Mouse (Mus musculus) small intestine, adult 2 months (tissue): ENCODE measurements at regions not wholly inside any gene's neighbourhood (a gene's known extent, or its start where the extent isn't known, plus 50 kb on each side); places are given as distances from the start of the nearest gene placed in this dataset.

ENCODE experiments used
- H3K27ac ChIP-seq: fragments of 200-500 bp; 2 replicates; pipeline ENCODE4 v1.5.1; 2012; ENCODE audit warnings: low read depth, low read length, control low read depth, inconsistent platforms; ENCODE audit not compliant: insufficient read depth
- H3K27me3 ChIP-seq: fragments of 200-500 bp; 2 replicates; pipeline ENCODE4 v1.6.1; 2012; ENCODE audit warnings: mild to moderate bottlenecking, moderate library complexity, low read length, inconsistent platforms; ENCODE audit not compliant: control insufficient read depth, insufficient read depth
- H3K36me3 ChIP-seq: fragments of 200-500 bp; 2 replicates; pipeline ENCODE4 v1.6.1; 2012; ENCODE audit warnings: mild to moderate bottlenecking, low read length, control low read depth, inconsistent platforms; ENCODE audit not compliant: control insufficient read depth, insufficient read depth
- H3K4me1 ChIP-seq: fragments of 200-500 bp; 2 replicates; pipeline ENCODE4 v1.6.1; 2012; ENCODE audit warnings: low read length, inconsistent platforms, mixed read lengths; ENCODE audit not compliant: control insufficient read depth, insufficient read depth, insufficient read length
- H3K4me3 ChIP-seq: fragments of 200-500 bp; 2 replicates; pipeline ENCODE4 v1.5.1; 2012; ENCODE audit warnings: low read depth, mild to moderate bottlenecking, control low read depth, inconsistent platforms, low read length, moderate library complexity
- CTCF ChIP-seq: fragments of 200-500 bp; IDR thresholded peaks from 2 replicates; pipeline ENCODE4 v1.5.1; 2012; ENCODE audit warnings: low read depth, mild to moderate bottlenecking, control low read depth, inconsistent platforms, low read length, moderate library complexity, mixed read lengths; ENCODE audit not compliant: insufficient replicate concordance, insufficient read length; ENCODE audit errors: extremely low read depth
- POLR2A ChIP-seq: fragments of 200-500 bp; IDR thresholded peaks from 2 replicates; pipeline ENCODE4 v1.6.1; 2012; ENCODE audit warnings: low read depth, mild to moderate bottlenecking, control low read depth, inconsistent platforms, low read length, moderate library complexity
- WGBS: fragments of 180-500 bp; shearing (Covaris S2); methylation state at CpG from one replicate; pipeline ENCODE4 v1.1.7; 2018; 5-methylcytosine and 5-hydroxymethylcytosine counted together

DNA sequence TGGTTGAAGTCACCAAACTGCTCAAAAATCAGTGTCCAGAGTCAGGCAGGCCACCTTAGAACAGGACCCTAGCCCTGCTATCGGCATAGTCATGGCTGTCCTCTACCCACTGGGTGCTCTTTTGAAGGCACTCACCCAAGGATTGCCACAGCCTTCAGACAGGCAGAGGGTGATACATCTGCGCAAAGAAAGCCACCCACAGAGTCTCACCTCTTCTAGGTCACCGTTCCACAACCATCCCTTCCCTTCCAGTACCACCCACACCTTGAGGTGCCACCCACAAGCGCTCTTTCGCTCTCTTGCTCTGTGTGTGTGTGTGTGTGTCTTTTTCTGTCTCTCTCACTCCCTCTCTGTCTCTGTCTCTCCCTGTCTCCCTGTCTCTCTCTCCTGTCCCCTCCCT, 176.5 kb upstream of the Lpp start:
- Histone ChIP-seq H3K27ac (no peak overlapping the region), H3K4me1 (peaks cover 4% of the 10 kb centered on the region), H3K36me3 (no peaks in the 10 kb centered on the region), H3K4me3 (no peak overlapping the region), H3K27me3 (no peaks in the 10 kb centered on the region)
- no peak for TF ChIP-seq POLR2A
- TF ChIP-seq CTCF = no peak
- 87% methylated on average over 5 of the region's 5 CpGs for WGBS

DNA sequence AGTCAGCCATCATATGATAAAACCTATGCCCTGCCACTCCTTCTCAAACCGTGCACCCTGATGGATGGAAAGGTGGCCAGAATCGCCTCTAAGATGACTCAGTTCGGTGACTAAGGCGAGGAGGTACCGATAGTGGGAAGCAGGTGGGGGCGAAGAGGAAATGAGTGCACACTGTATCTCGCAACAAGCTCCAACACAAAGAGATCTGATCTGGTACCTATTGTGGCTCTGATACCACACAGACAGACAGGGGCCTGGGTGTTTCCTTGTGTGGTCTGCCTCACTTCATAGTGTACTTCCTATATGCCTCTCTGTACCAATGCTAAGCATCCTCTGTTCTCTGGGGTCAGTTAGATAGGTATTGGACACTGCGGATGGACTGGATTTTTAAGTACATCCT, 178.0 kb upstream of the Lpp start:
- TF ChIP-seq POLR2A = no peak
- no peak for TF ChIP-seq CTCF
- 70% methylated on average over 8 of the region's 8 CpGs for WGBS
- Histone ChIP-seq H3K27ac (no peak overlapping the region), H3K4me1 (peaks cover 4% of the 10 kb centered on the region), H3K36me3 (no peaks in the 10 kb centered on the region), H3K4me3 (no peak overlapping the region), H3K27me3 (no peaks in the 10 kb centered on the region)

DNA sequence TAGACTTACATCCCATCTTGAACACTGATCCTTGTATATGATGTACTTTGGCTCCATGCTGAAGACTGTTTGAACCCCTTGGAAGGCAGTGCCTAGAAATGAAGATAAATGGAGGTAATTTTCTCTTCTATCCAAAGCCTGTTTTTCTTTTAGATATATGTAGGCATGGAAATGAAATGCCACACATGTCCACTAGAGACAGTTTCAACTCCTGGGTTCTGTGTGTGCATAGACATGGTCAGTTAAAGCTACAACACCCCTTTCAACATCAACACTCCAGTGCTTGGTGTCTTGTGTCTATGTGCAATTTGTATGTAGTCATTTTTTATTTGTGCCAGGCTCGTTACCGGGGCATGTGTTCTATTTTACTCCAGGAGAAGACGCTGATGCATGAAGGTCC, 179.7 kb upstream of the Lpp start:
- H3K27ac ChIP-seq = no peak overlapping the region
- no peaks in the 10 kb centered on the region for H3K27me3 ChIP-seq
- no peaks in the 10 kb centered on the region for H3K36me3 ChIP-seq
- TF ChIP-seq CTCF (no peak), POLR2A (no peak)
- 95% methylated on average over 3 of the region's 3 CpGs for whole genome bisulfite sequencing
- no peak overlapping the region for H3K4me3 ChIP-seq
- H3K4me1 ChIP-seq = peaks cover 4% of the 10 kb centered on the region

DNA sequence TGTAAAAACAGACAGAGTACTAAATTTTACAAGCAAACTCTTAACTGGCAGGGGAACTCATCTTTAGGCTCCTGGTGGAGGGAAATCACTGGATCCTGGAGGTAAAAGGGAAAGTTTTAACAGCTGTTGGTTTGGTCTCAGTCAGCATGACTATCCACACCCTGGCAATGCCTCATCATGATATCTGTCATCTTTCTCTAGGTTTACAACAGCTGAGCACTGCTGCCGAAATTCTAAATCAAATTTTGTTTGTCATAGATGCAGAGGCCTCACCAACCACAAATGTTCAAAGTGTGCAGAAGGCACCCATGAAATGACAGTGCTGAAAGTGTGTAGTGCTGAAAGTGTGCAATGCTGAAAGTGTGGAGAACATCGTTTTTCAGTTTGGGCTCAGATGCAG, 180.6 kb upstream of the Lpp start:
- no peaks in the 10 kb centered on the region for H3K36me3 ChIP-seq
- no peaks in the 10 kb centered on the region for H3K27me3 ChIP-seq
- TF ChIP-seq CTCF = no peak
- TF ChIP-seq POLR2A = no peak
- no peaks in the 10 kb centered on the region for H3K4me1 ChIP-seq
- WGBS = 85% methylated on average over 2 of the region's 2 CpGs
- no peak overlapping the region for H3K4me3 ChIP-seq
- H3K27ac ChIP-seq = no peak overlapping the region

DNA sequence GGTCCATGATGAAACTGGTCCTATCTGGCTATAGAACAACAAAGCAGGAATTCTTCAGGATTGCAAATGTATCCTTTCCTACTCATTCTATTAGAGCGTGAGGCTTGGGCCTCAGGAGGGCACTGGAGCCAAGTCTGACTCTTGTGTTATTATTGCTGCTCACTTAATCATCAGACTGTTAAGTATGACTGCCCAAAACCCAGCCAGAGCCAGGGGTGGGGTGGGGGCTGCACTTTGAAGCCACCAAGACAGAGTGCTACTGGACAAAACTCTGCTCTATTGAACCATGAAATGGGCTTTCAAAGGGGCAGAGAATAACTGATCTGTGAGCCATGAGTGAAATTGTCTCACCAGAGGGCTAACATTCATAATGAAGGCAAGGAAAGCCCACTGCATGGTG, 181.7 kb upstream of the Lpp start:
- no peaks in the 10 kb centered on the region for H3K36me3 ChIP-seq
- no peak overlapping the region for H3K4me3 ChIP-seq
- no peaks in the 10 kb centered on the region for H3K27me3 ChIP-seq
- H3K4me1 ChIP-seq = no peaks in the 10 kb centered on the region
- WGBS = 83% methylated on average over 1 of the region's 1 CpGs
- H3K27ac ChIP-seq = no peak overlapping the region
- TF ChIP-seq POLR2A (no peak), CTCF (no peak)

DNA sequence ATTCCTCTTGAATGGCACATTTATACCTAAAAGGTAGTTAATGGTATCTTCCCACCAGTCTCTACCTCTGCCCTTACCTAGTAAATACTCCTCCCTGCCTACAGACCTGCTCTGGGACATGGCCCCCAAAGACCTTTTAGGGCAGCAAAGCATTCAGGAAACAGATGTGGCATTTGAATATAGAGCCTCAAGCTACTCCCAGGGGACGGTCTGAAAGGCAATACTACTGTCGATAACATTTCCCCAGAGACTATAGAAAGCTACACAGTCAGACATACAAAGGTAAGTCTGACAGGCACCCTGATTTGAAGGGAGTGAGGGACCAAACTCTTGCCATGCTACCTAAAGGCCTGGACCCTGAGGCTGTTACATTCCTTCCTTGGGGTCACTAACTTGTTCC, 184.4 kb upstream of the Lpp start:
- no peaks in the 10 kb centered on the region for H3K27me3 ChIP-seq
- H3K36me3 ChIP-seq = no peaks in the 10 kb centered on the region
- H3K4me1 ChIP-seq = no peaks in the 10 kb centered on the region
- H3K27ac ChIP-seq = no peak overlapping the region
- TF ChIP-seq POLR2A (no peak), CTCF (no peak)
- 66% methylated on average over 2 of the region's 2 CpGs for WGBS
- no peak overlapping the region for H3K4me3 ChIP-seq

DNA sequence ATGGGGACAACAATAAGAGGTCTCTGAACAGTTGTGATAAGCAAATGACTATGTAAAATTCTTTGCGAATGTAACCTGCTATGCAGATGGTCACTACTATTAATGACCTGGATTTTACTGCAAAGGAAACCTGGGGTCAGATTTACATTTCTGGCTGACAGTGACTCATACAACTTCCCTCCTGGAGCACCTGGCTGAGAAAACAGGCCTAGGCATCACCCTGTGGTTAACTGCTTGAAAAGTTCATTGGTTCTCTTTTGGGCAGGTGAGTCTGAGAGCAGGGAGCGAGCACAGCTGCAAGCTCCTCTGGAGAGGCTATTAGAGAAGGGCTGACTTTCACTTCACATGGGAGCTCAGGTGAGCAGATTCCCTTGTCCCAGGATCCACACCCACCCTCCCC, 185.2 kb upstream of the Lpp start:
- Histone ChIP-seq H3K36me3 (no peaks in the 10 kb centered on the region), H3K4me3 (no peak overlapping the region), H3K27ac (no peak overlapping the region), H3K27me3 (no peaks in the 10 kb centered on the region), H3K4me1 (no peaks in the 10 kb centered on the region)
- WGBS = 88% methylated on average over 2 of the region's 2 CpGs
- TF ChIP-seq CTCF (no peak), POLR2A (no peak)

DNA sequence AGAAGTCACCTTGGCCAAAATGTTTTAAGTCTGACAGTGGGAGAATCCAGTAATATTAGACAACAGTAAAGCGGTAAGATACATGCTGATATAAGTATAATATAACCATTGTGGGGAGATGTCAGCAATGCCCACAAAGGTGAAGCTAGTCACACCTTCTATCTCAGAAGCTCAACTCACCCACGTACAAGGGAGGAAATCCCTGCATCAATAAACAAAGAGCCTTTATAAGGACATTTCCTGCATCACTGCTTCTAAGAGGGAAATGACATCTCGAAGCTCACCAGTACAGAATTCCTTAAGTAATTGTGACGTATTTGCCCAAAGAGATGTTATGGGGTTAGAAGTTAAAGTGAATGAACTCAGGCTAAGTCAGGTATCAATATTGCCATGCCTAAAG, 186.3 kb upstream of the Lpp start:
- no peak overlapping the region for H3K27ac ChIP-seq
- no peaks in the 10 kb centered on the region for H3K36me3 ChIP-seq
- WGBS = 64% methylated on average over 4 of the region's 4 CpGs
- H3K27me3 ChIP-seq = no peaks in the 10 kb centered on the region
- TF ChIP-seq CTCF = no peak
- no peak for TF ChIP-seq POLR2A
- no peak overlapping the region for H3K4me3 ChIP-seq
- H3K4me1 ChIP-seq = no peaks in the 10 kb centered on the region
